Mouse (Mus musculus) right cerebral cortex, postnatal 4 days (tissue): ENCODE measurements around the gene Tmem184a.

ENCODE experiments used
- DNase-seq: peaks from one replicate; pipeline ENCODE4 v3.0.0-alpha.2; 2022

Gene Tmem184a

GRCm38 (mm10) chr5:139792159-139792775 lies 27.4 kb downstream of the Tmem184a start:
- no peak for DNase-seq

GRCm38 (mm10) chr5:139791227-139792158 lies 28.2 kb downstream of the Tmem184a start, which contains the start of gene Mafk:
Gene Mafk, plus strand, starts transcription at chr5:139791513.
- peak; percentile 89 for DNase-seq

GRCm38 (mm10) chr5:139789466-139789865 lies 30.3 kb downstream of the Tmem184a start:
- DNase-seq: no peak

GRCm38 (mm10) chr5:139781406-139781805 lies 38.3 kb downstream of the Tmem184a start:
- DNase-seq: no peak

GRCm38 (mm10) chr5:139776966-139777365 lies 42.8 kb downstream of the Tmem184a start:
- DNase-seq: no peak

GRCm38 (mm10) chr5:139775216-139775926 lies 44.3 kb downstream of the Tmem184a start, which contains the start of gene Ints1:
Gene Ints1, minus strand, starts transcription at chr5:139775674.
- peak; percentile 99 for DNase-seq

GRCm38 (mm10) chr5:139768216-139768615 lies 51.5 kb downstream of the Tmem184a start:
- DNase-seq: no peak

- DNase-seq: no peak
Measured at GRCm38 (mm10) chr5:139764296-139764695, 55.4 kb downstream of the Tmem184a start.

- DNase-seq: no peak
Measured at GRCm38 (mm10) chr5:139758096-139758495, 61.6 kb downstream of the Tmem184a start.

GRCm38 (mm10) chr5:139756586-139756985 lies 63.1 kb downstream of the Tmem184a start:
- DNase-seq: no peak

GRCm38 (mm10) chr5:139756135-139756534 lies 63.6 kb downstream of the Tmem184a start:
- no peak for DNase-seq

- DNase-seq: peak; percentile 79
Measured at GRCm38 (mm10) chr5:139754753-139755152, 65.0 kb downstream of the Tmem184a start.
